ENCODE assay signal across 8 mouse cellular contexts in genomic region chr14:20180751-20181162, GRCm38 (mm10). TPM values are rescaled to one million over a fixed set of nuclear protein-coding genes. Genes with fewer than 3 reads are reported as not detected.
DNase-seq lines count a peak whose midpoint lies in the region; ATAC-seq and TF ChIP-seq lines count a peak whose summit lies in the region.

No protein-coding gene starts in this region.

- H3K4me2 ChIP-seq in heart, embryonic 11.5 days: peak overlapping the region; percentile 91
- H3K4me2 ChIP-seq in limb, embryonic 11.5 days (ENCODE audit: low read depth, severe bottlenecking): peak overlapping the region; percentile 96
- peak overlapping the region; percentile 97 for H3K4me2 ChIP-seq in stomach, embryonic 16.5 days (ENCODE audit: low read depth, low read length)

- no peaks in the 10 kb centered on the region for H3K9me3 ChIP-seq in heart, embryonic 11.5 days (replicated peaks; ENCODE audit: control insufficient read depth, low read length)
- H3K9me3 ChIP-seq in limb, embryonic 11.5 days (ENCODE audit: control insufficient read depth, low read length): no peaks in the 10 kb centered on the region
- H3K9me3 ChIP-seq in midbrain, embryonic 10.5 days (replicated peaks): no peaks in the 10 kb centered on the region
- H3K9me3 ChIP-seq in stomach, embryonic 16.5 days (replicated peaks; ENCODE audit: control insufficient read depth, low read length): no peaks in the 10 kb centered on the region

- no peak for TF ChIP-seq POLR2A in bone marrow macrophage, adult 2 months (IDR thresholded peaks at IDR 0.05; ENCODE audit: borderline replicate concordance, low read depth, low read length)

- H3K27me3 ChIP-seq in heart, embryonic 11.5 days (ENCODE audit: control insufficient read depth, insufficient read depth, low read length): no peaks in the 10 kb centered on the region
- H3K27me3 ChIP-seq in limb, embryonic 11.5 days (ENCODE audit: control insufficient read depth, insufficient read depth, low read length): no peaks in the 10 kb centered on the region
- peaks cover 22% of the 10 kb centered on the region for H3K27me3 ChIP-seq in midbrain, embryonic 10.5 days (ENCODE audit: low read depth, poor library complexity, severe bottlenecking)
- no peaks in the 10 kb centered on the region for H3K27me3 ChIP-seq in stomach, embryonic 16.5 days (ENCODE audit: control insufficient read depth, insufficient read depth, low read length)

- H3K27ac ChIP-seq in gastrocnemius, adult 2 months: peak overlapping the region; percentile 79
- no peak overlapping the region for H3K27ac ChIP-seq in bone marrow macrophage, adult 2 months (ENCODE audit: insufficient read depth, low read depth, low read length)
- H3K27ac ChIP-seq in heart, embryonic 11.5 days (ENCODE audit: low read depth, low read length): no peak overlapping the region; the same call in 1 of the 2 replicates
- no peak overlapping the region for H3K27ac ChIP-seq in limb, embryonic 11.5 days (replicated peaks; ENCODE audit: low read depth, low read length)
- H3K27ac ChIP-seq in midbrain, embryonic 10.5 days (replicated peaks): peak overlapping the region; percentile 89
- H3K27ac ChIP-seq in stomach, embryonic 16.5 days (ENCODE audit: low read length): peak overlapping the region; percentile 50; the same call in 1 of the 2 replicates

- TF ChIP-seq CTCF in gastrocnemius, adult 2 months (IDR thresholded peaks at IDR 0.05): no peak
- TF ChIP-seq CTCF in bone marrow macrophage, adult 2 months (IDR thresholded peaks at IDR 0.05; ENCODE audit: low read depth, low read length): no peak

- no peaks in the 10 kb centered on the region for H3K36me3 ChIP-seq in heart, embryonic 11.5 days (ENCODE audit: control insufficient read depth, insufficient read depth, low read length)
- H3K36me3 ChIP-seq in limb, embryonic 11.5 days (ENCODE audit: control insufficient read depth, insufficient read depth, low read length): no peaks in the 10 kb centered on the region
- no peaks in the 10 kb centered on the region; the same call in 1 of the 2 replicates for H3K36me3 ChIP-seq in midbrain, embryonic 10.5 days
- H3K36me3 ChIP-seq in stomach, embryonic 16.5 days (ENCODE audit: control insufficient read depth, insufficient read depth, low read length): no peaks in the 10 kb centered on the region

- peaks cover 7% of the 10 kb centered on the region; the same call in 1 of the 2 replicates for H3K4me1 ChIP-seq in bone marrow macrophage, adult 2 months (ENCODE audit: control insufficient read depth, insufficient read depth, low read length)
- H3K4me1 ChIP-seq in heart, embryonic 11.5 days (ENCODE audit: control insufficient read depth, insufficient read depth, low read length): peaks cover 17% of the 10 kb centered on the region; the same call in 1 of the 2 replicates
- H3K4me1 ChIP-seq in limb, embryonic 11.5 days (ENCODE audit: control insufficient read depth, insufficient read depth, low read length): peaks cover 9% of the 10 kb centered on the region; the same call in 1 of the 2 replicates
- peaks cover 62% of the 10 kb centered on the region for H3K4me1 ChIP-seq in midbrain, embryonic 10.5 days
- peaks cover 20% of the 10 kb centered on the region; the same call in 1 of the 2 replicates for H3K4me1 ChIP-seq in stomach, embryonic 16.5 days (ENCODE audit: control insufficient read depth, insufficient read depth, low read length)

- peak; percentile 45 for DNase-seq in gastrocnemius, adult 2 months
- DNase-seq in gastrocnemius, postnatal 25 days: no peak
- DNase-seq in limb, embryonic 11.5 days (ENCODE audit: low spot score): peak; percentile 42
- peak; percentile 47 for DNase-seq in midbrain, embryonic 10.5 days (ENCODE audit: low spot score)
- DNase-seq in right cerebral cortex, adult 18-20 months: no peak

- peak overlapping the region; percentile 68 for H3K9ac ChIP-seq in heart, embryonic 11.5 days (ENCODE audit: low read depth, low read length)
- H3K9ac ChIP-seq in limb, embryonic 11.5 days (ENCODE audit: low read length): peak overlapping the region; percentile 61
- H3K9ac ChIP-seq in stomach, embryonic 16.5 days (ENCODE audit: low read length): peak overlapping the region; percentile 76

- intact Hi-C loops in gastrocnemius, adult 2 months (cut with DNase I): no loop called here

- ATAC-seq in heart, embryonic 11.5 days (replicated peaks; ENCODE audit: insufficient number of reproducible peaks, low FRiP score, low TSS enrichment): no peak
- no peak for ATAC-seq in limb, embryonic 11.5 days (ENCODE audit: insufficient number of reproducible peaks, low FRiP score, low TSS enrichment, low read depth)
- ATAC-seq in stomach, embryonic 16.5 days (ENCODE audit: insufficient read depth, low FRiP score): peak; percentile 41; the same call in 1 of the 2 replicates

- peak overlapping the region; percentile 77 for H3K4me3 ChIP-seq in gastrocnemius, adult 2 months
- peak overlapping the region; percentile 61 for H3K4me3 ChIP-seq in bone marrow macrophage, adult 2 months (ENCODE audit: insufficient read depth, low read length)
- H3K4me3 ChIP-seq in heart, embryonic 11.5 days (ENCODE audit: low read depth, low read length): peak overlapping the region; percentile 57
- peak overlapping the region; percentile 56 for H3K4me3 ChIP-seq in limb, embryonic 11.5 days (ENCODE audit: low read depth, low read length)
- peak overlapping the region; percentile 72 for H3K4me3 ChIP-seq in midbrain, embryonic 10.5 days
- H3K4me3 ChIP-seq in stomach, embryonic 16.5 days (replicated peaks; ENCODE audit: low read length): peak overlapping the region; percentile 66

- WGBS in heart, embryonic 11.5 days (ENCODE audit: insufficient replicate concordance): 0% methylated on average over 23 of the region's 24 CpGs
- under 1% methylated on average over 24 of the region's 24 CpGs for WGBS in limb, embryonic 11.5 days
- WGBS in midbrain, embryonic 10.5 days: under 1% methylated on average over 24 of the region's 24 CpGs
- under 1% methylated on average over 24 of the region's 24 CpGs for WGBS in stomach, embryonic 16.5 days

RNA-seq across cellular contexts. Expression of gene Kcnk5, which starts 0.9 kb away (rescaled TPM):
- under 1 TPM; 0.48 to 0.73 TPM for total RNA-seq in gastrocnemius, adult 2 months (2021)
- under 1 TPM; 0.28 to 0.70 TPM for total RNA-seq in gastrocnemius, postnatal 25 days (2021)
- polyA plus RNA-seq in bone marrow macrophage, adult 2 months (2012; ENCODE audit: insufficient read depth, insufficient read length, missing spikeins): 0.16 and 0.45 TPM in 2 replicates
- polyA plus RNA-seq in heart, embryonic 11.5 days (2014; fragmentation: Nextera tagmentation; extraction: Ambion mirVana): 2.2 and 2.9 TPM in 2 replicates
- 5.2 and 6.4 TPM in 2 replicates for polyA plus RNA-seq in limb, embryonic 11.5 days (2014; fragmentation: Nextera tagmentation; extraction: Ambion mirVana)
- 10.2 TPM in 2 replicates for polyA plus RNA-seq in midbrain, embryonic 10.5 days (2016; fragmentation: Nextera tagmentation; extraction: Ambion mirVana)
- polyA plus RNA-seq in stomach, embryonic 16.5 days (2015; fragmentation: Nextera tagmentation; extraction: Ambion mirVana): 8.7 and 9.5 TPM in 2 replicates

RNA-seq across cellular contexts. Expression of gene Saysd1, which starts 42.4 kb away (rescaled TPM):
- 1 to 10 TPM; 2.9 to 3.2 TPM for total RNA-seq in gastrocnemius, adult 2 months (2021)
- 1 to 10 TPM; 2.0 to 3.0 TPM for total RNA-seq in gastrocnemius, postnatal 25 days (2021)
- polyA plus RNA-seq in bone marrow macrophage, adult 2 months (2012; ENCODE audit: insufficient read depth, insufficient read length, missing spikeins): 9.4 and 9.8 TPM in 2 replicates
- polyA plus RNA-seq in heart, embryonic 11.5 days (2014; fragmentation: Nextera tagmentation; extraction: Ambion mirVana): 8.4 and 8.6 TPM in 2 replicates
- polyA plus RNA-seq in limb, embryonic 11.5 days (2014; fragmentation: Nextera tagmentation; extraction: Ambion mirVana): 11.4 and 15.3 TPM in 2 replicates
- 10.2 and 11.3 TPM in 2 replicates for polyA plus RNA-seq in midbrain, embryonic 10.5 days (2016; fragmentation: Nextera tagmentation; extraction: Ambion mirVana)
- polyA plus RNA-seq in stomach, embryonic 16.5 days (2015; fragmentation: Nextera tagmentation; extraction: Ambion mirVana): 12.9 and 13.5 TPM in 2 replicates

Comparison
In these comparisons a context has a peak if more than half of its experiments do, and no peak if none do; other contexts are left out.
1. DNase-seq: peak in gastrocnemius, adult 2 months (single experiment), limb, embryonic 11.5 days (single experiment) and midbrain, embryonic 10.5 days (single experiment); none in gastrocnemius, postnatal 25 days (single experiment) and right cerebral cortex, adult 18-20 months (single experiment).
2. H3K27ac ChIP-seq: peak in gastrocnemius, adult 2 months (single experiment), midbrain, embryonic 10.5 days (single experiment) and stomach, embryonic 16.5 days (single experiment); none in bone marrow macrophage, adult 2 months (single experiment), heart, embryonic 11.5 days (single experiment) and limb, embryonic 11.5 days (single experiment).
3. Peak in every context shown above with its lines, with median percentiles within 50 percentile points of each other: H3K4me3 ChIP-seq, H3K4me2 ChIP-seq and H3K9ac ChIP-seq.